Mouse (Mus musculus) stomach, postnatal 0 days (tissue): ENCODE results near the gene Sgk1.

Source experiments
- CTCF ChIP-seq: IDR thresholded peaks from 2 replicates; pipeline ENCODE4 v1.5.1; 2016; ENCODE audit warnings: antibody characterized with exemption, low read depth, mild to moderate bottlenecking, moderate library complexity
- EP300 ChIP-seq: optimal IDR thresholded peaks from 2 replicates; pipeline ENCODE3; 2016; ENCODE audit warnings: antibody characterized with exemption

GRCm38 (mm10) chr10:22010088-22010818 is 128.3 kb downstream of the Sgk1 start:
- TF ChIP-seq CTCF (peak; percentile 85), EP300 (no peak)
